Mouse (Mus musculus): ENCODE results near the gene Gimap9. TPM values are rescaled to one million over a fixed set of nuclear protein-coding genes. Genes with fewer than 3 reads are reported as not detected.

Gene Gimap9
- total RNA-seq, 1 experiment from 2014 or later: 104 TPM

GRCm38 (mm10) chr6:48725476-48725875, 49.5 kb downstream of the Gimap9 start:
- ATAC-seq (replicated peaks; ENCODE audit: insufficient number of reproducible peaks, low FRiP score, low TSS enrichment, poor library complexity, severe bottlenecking): peak; percentile 44

- ATAC-seq (replicated peaks; ENCODE audit: insufficient number of reproducible peaks, low FRiP score, low TSS enrichment, poor library complexity, severe bottlenecking): peak; percentile 36; the same call in 1 of the 2 replicates
Measured at GRCm38 (mm10) chr6:48727761-48728160, 51.8 kb downstream of the Gimap9 start.

Other genes starting within 250 kb of the Gimap9 start
- gene Zfp467, start 230.3 kb upstream of the Gimap9 start, total RNA-seq (2017): 5.4 to 17.3 TPM (median 17.0 TPM) in 3 replicates
- 0.10 to 2.7 TPM (median 0.39 TPM) in 3 replicates for gene Sspo, start 227.9 kb upstream of the Gimap9 start, total RNA-seq (2017)
- gene Atp6v0e2, start 138.5 kb upstream of the Gimap9 start, total RNA-seq (2017): 1.8 TPM in 1 of 3 replicates, not detected in the others
- gene Lrrc61, start 121.3 kb upstream of the Gimap9 start, total RNA-seq (2017): 11.2 to 24.6 TPM (median 14.3 TPM) in 3 replicates
- not detected in 3 replicates for gene Rarres2, start 103.3 kb upstream of the Gimap9 start, total RNA-seq (2017)
- gene Gm45021, start 86.5 kb upstream of the Gimap9 start, total RNA-seq (2017): not detected in 3 replicates
- 0.85 to 5.5 TPM (median 2.1 TPM) in 3 replicates for gene Repin1, start 82.2 kb upstream of the Gimap9 start, total RNA-seq (2017)
- 7.7 TPM in 1 of 3 replicates, not detected in the others for gene Gm44965, start 82.2 kb upstream of the Gimap9 start, total RNA-seq (2017)
- gene Zfp775, start 74.1 kb upstream of the Gimap9 start, total RNA-seq (2017): 2.6 to 2.8 TPM (median 2.6 TPM) in 3 replicates
- 0.19 to 0.21 TPM in 2 of 3 replicates, not detected in the other for gene AI854703, start 49.4 kb upstream of the Gimap9 start, total RNA-seq (2017)
- 132 to 417 TPM (median 134 TPM) in 3 replicates for gene Gimap8, start 28.9 kb upstream of the Gimap9 start, total RNA-seq (2017)
- gene Gimap4, start 8.4 kb downstream of the Gimap9 start, total RNA-seq (2017): 697 to 2,222 TPM (median 742 TPM) in 3 replicates
- gene Gimap6, start 32.1 kb downstream of the Gimap9 start, total RNA-seq (2017): 355 to 968 TPM (median 415 TPM) in 3 replicates
- gene Gm28053, start 42.5 kb downstream of the Gimap9 start, total RNA-seq (2017): 17.6 to 57.0 TPM (median 34.4 TPM) in 3 replicates
- 67.2 to 199 TPM (median 74.1 TPM) in 3 replicates for gene Gimap7, start 42.5 kb downstream of the Gimap9 start, total RNA-seq (2017)
- 99.2 to 313 TPM (median 123 TPM) in 3 replicates for gene Gimap1, start 62.9 kb downstream of the Gimap9 start, total RNA-seq (2017)
- gene Gimap5, start 70.1 kb downstream of the Gimap9 start, total RNA-seq (2017): 91.7 to 178 TPM (median 113 TPM) in 3 replicates
- gene Gimap3, start 94.7 kb downstream of the Gimap9 start, total RNA-seq (2017): 92.2 to 334 TPM (median 99.5 TPM) in 3 replicates
- gene Tmem176a, start 164.8 kb downstream of the Gimap9 start, total RNA-seq (2017): 2.7 to 9.7 TPM (median 4.4 TPM) in 3 replicates
- 19.1 to 28.4 TPM (median 27.7 TPM) in 3 replicates for gene Tmem176b, start 165.4 kb downstream of the Gimap9 start, total RNA-seq (2017)
- gene Aoc1, start 196.8 kb downstream of the Gimap9 start, total RNA-seq (2017): not detected in 3 replicates